9 mouse cellular contexts compared by ENCODE assay signal in the genomic region with DNA sequence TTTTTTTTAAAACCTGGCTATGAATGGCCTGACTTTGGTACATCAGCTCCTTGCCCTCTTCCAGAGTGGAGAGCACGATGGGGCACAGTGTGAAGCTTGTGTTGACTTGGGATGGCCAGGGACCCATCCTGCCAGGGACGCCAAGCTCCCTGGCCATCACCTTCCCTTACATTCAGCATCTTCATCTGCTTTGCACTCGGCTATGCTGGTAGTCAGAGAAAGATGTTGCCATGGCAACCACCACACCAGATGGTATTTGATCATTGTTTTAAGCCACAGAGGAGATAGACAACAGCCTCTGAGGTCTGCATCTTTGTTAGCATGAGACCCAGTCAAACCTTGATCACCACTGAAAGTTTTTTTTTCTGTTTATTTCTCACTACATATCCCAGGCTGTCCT.
A peak's percentile ranks its signal among the peaks of the same experiment; 100 is the strongest.
DNase-seq lines count a peak whose midpoint lies in the region; ATAC-seq and TF ChIP-seq lines count a peak whose summit lies in the region.
"Had no signal": no experiment of that assay in that cellular context is flagged by ENCODE, and none has a peak within 500 bp of the region (broad histone marks: within the 10 kb centered on the region; RNA-seq: fewer than 3 reads in every experiment).

No protein-coding gene starts in this region.

- H3K4me1 ChIP-seq in midbrain, embryonic 11.5 days (ENCODE audit: control insufficient read depth, insufficient read depth, low read length) = peaks cover 18% of the 10 kb centered on the region
- H3K4me1 ChIP-seq in midbrain, embryonic 10.5 days = peaks cover 49% of the 10 kb centered on the region

- no peak overlapping the region; the same call in 1 of the 2 replicates for H3K27ac ChIP-seq in midbrain, embryonic 11.5 days (ENCODE audit: low read depth, low read length)
- no peak overlapping the region; the same call in 1 of the 2 replicates for H3K27ac ChIP-seq in midbrain, embryonic 10.5 days (replicated peaks)
- peak overlapping the region; percentile 91 for H3K27ac ChIP-seq in layer of hippocampus, adult 2 months

- ATAC-seq in midbrain, embryonic 11.5 days (ENCODE audit: low FRiP score) = peak; percentile 57; the same call in 1 of the 2 replicates

- no peaks in the 10 kb centered on the region for H3K36me3 ChIP-seq in midbrain, embryonic 11.5 days (ENCODE audit: control insufficient read depth, insufficient read depth, low read length)
- H3K36me3 ChIP-seq in midbrain, embryonic 10.5 days = no peaks in the 10 kb centered on the region
- H3K36me3 ChIP-seq: embryonic facial prominence, embryonic 13.5 days had no signal

- H3K9ac ChIP-seq in midbrain, embryonic 11.5 days (ENCODE audit: low read length) = no peak overlapping the region
- H3K9ac ChIP-seq: embryonic facial prominence, embryonic 13.5 days had no signal

- intact Hi-C loops in heart, postnatal 25 days (cut with DNase I) = loop anchor here (5.0 kb wide), 1 partner anchor 35 kb away; no protein-coding TSS in a partner anchor

- no peaks in the 10 kb centered on the region for H3K9me3 ChIP-seq in midbrain, embryonic 11.5 days (ENCODE audit: control insufficient read depth, low read length)
- no peaks in the 10 kb centered on the region for H3K9me3 ChIP-seq in midbrain, embryonic 10.5 days (replicated peaks)

- H3K27me3 ChIP-seq in midbrain, embryonic 11.5 days (ENCODE audit: control insufficient read depth, insufficient read depth, low read length) = no peaks in the 10 kb centered on the region
- no peaks in the 10 kb centered on the region for H3K27me3 ChIP-seq in midbrain, embryonic 10.5 days (ENCODE audit: low read depth, poor library complexity, severe bottlenecking)
- H3K27me3 ChIP-seq: embryonic facial prominence, embryonic 13.5 days had no signal

- H3K4me2 ChIP-seq in midbrain, embryonic 11.5 days = no peak overlapping the region
- H3K4me2 ChIP-seq: embryonic facial prominence, embryonic 13.5 days had no signal

- TF ChIP-seq CTCF in layer of hippocampus, adult 2 months (conservative IDR thresholded peaks at IDR 0.05) = no peak

- 51% methylated on average over 3 of the region's 3 CpGs for WGBS in midbrain, embryonic 11.5 days
- WGBS in midbrain, embryonic 10.5 days = 60% methylated on average over 3 of the region's 3 CpGs

- DNase-seq in midbrain, embryonic 11.5 days (ENCODE audit: low spot score, missing footprints) = no peak
- no peak for DNase-seq in midbrain, embryonic 10.5 days (ENCODE audit: low spot score)
- DNase-seq in embryo, embryonic 10.5 days (ENCODE audit: low spot score) = peak; percentile 50
- DNase-seq in layer of hippocampus, adult 2 months (ENCODE audit: low spot score in 2 of 2) = peak; percentile 69 to 84
- DNase-seq in naive thymus-derived CD4-positive, alpha-beta T cell, adult 2 months (ENCODE audit: low read depth) = peak; percentile 38
- DNase-seq in spleen, postnatal 4 days (ENCODE audit: low spot score in 2 of 2) = no peak
- no peak for DNase-seq in lung, postnatal 36 days
- no peak for DNase-seq in heart, postnatal 25 days (ENCODE audit: low spot score)

- no peak overlapping the region for H3K4me3 ChIP-seq in midbrain, embryonic 11.5 days (ENCODE audit: low read depth, low read length)
- H3K4me3 ChIP-seq in midbrain, embryonic 10.5 days = no peak overlapping the region
- H3K4me3 ChIP-seq in layer of hippocampus, adult 2 months = no peak overlapping the region
- H3K4me3 ChIP-seq: embryonic facial prominence, embryonic 13.5 days had no signal

Comparison
In these comparisons a context has a peak if more than half of its experiments do, and no peak if none do; other contexts are left out.
1. DNase-seq: peak in embryo, embryonic 10.5 days (single experiment), layer of hippocampus, adult 2 months (2 of 2) and naive thymus-derived CD4-positive, alpha-beta T cell, adult 2 months (single experiment); none in midbrain, embryonic 11.5 days (single experiment), midbrain, embryonic 10.5 days (single experiment), spleen, postnatal 4 days (0 of 2), lung, postnatal 36 days (single experiment) and heart, postnatal 25 days (single experiment).